Mouse (Mus musculus): ENCODE measurements around the gene Ccdc34. TPM values are rescaled to one million over a fixed set of nuclear protein-coding genes. Genes with fewer than 3 reads are reported as not detected.

Ccdc34 gene
- polyA plus RNA-seq, 2 experiments, result 36.1 to 37.3 TPM

DNA sequence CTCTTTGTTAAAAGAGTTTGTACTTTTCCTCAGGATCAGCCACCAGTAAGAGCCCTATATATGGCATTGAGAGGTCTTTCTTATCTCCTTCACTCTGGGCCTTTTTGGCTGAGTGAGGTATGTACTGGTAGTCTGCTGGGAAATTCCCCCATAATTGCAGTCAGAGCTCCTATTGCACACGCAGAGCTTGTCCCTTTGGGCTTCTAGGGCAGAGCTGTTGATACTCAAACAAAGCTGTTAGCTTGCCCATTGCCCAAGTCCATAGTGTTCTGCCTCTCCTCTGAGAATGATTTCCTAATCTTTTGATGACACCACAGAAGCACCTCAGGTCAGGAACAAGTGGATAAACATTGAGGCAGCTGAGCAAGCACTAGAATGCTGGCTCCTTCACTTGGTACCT, 32.7 kb upstream of the Ccdc34 start:
- 45% methylated on average over 1 of the region's 1 CpGs for WGBS
- no peak for DNase-seq (ENCODE audit: low spot score)
- H3K9me3 ChIP-seq (ENCODE audit: control insufficient read depth, low read length), result no peaks in the 10 kb centered on the region
- H3K4me3 ChIP-seq (replicated peaks; ENCODE audit: low read length), result no peak overlapping the region
- no peak overlapping the region for H3K27ac ChIP-seq (replicated peaks; ENCODE audit: low read depth, low read length)
- no peak for ATAC-seq (ENCODE audit: low FRiP score, low read depth)
- peaks cover 2% of the 10 kb centered on the region; the same call in 1 of the 2 replicates for H3K36me3 ChIP-seq (ENCODE audit: control insufficient read depth, insufficient read depth, low read length)
- H3K4me2 ChIP-seq (replicated peaks; ENCODE audit: low read depth, low read length, severe bottlenecking), result no peak overlapping the region
- no peaks in the 10 kb centered on the region for H3K27me3 ChIP-seq (ENCODE audit: control insufficient read depth, insufficient read depth, low read length)
- no peak overlapping the region for H3K9ac ChIP-seq (ENCODE audit: low read depth, low read length, severe bottlenecking)
- H3K4me1 ChIP-seq (ENCODE audit: control insufficient read depth, insufficient read depth, low read length), result peaks cover 44% of the 10 kb centered on the region
- TF ChIP-seq POLR2A (IDR thresholded peaks at IDR 0.05; ENCODE audit: borderline replicate concordance, extremely low read depth, insufficient read depth, insufficient read length), result no peak

DNA sequence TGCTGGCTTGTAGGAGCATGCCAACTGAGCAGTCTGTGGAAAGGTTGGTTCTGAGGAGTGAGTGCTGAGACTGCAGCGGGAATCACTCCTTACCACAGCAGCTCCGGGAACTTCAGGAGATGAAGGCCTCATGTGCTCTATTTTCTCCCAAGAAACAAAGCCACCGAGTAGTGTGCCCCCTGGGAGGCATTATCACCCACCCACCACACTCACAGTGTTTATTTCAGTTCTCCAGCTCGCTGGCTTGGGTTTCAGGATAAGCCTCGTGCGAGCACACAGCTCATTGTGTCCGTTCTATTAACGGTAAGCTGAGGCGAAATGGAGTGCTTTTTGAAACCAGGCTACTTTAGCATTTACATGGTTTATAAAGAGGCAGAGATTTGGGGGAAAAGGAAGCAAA, 32.1 kb upstream of the Ccdc34 start:
- no peak for TF ChIP-seq POLR2A (IDR thresholded peaks at IDR 0.05; ENCODE audit: borderline replicate concordance, extremely low read depth, insufficient read depth, insufficient read length)
- ATAC-seq (ENCODE audit: low FRiP score, low read depth) (no peak), DNase-seq (ENCODE audit: low spot score) (no peak)
- no peaks in the 10 kb centered on the region for H3K27me3 ChIP-seq (ENCODE audit: control insufficient read depth, insufficient read depth, low read length)
- H3K4me1 ChIP-seq (ENCODE audit: control insufficient read depth, insufficient read depth, low read length), result peaks cover 49% of the 10 kb centered on the region
- 51% methylated on average over 9 of the region's 9 CpGs for WGBS
- H3K36me3 ChIP-seq (ENCODE audit: control insufficient read depth, insufficient read depth, low read length), result peaks cover 3% of the 10 kb centered on the region; the same call in 1 of the 2 replicates
- H3K9ac ChIP-seq (ENCODE audit: low read depth, low read length, severe bottlenecking), result no peak overlapping the region
- no peak overlapping the region for H3K4me3 ChIP-seq (replicated peaks; ENCODE audit: low read length)
- no peak overlapping the region for H3K27ac ChIP-seq (replicated peaks; ENCODE audit: low read depth, low read length)
- H3K9me3 ChIP-seq (ENCODE audit: control insufficient read depth, low read length), result no peaks in the 10 kb centered on the region
- H3K4me2 ChIP-seq (replicated peaks; ENCODE audit: low read depth, low read length, severe bottlenecking), result no peak overlapping the region

DNA sequence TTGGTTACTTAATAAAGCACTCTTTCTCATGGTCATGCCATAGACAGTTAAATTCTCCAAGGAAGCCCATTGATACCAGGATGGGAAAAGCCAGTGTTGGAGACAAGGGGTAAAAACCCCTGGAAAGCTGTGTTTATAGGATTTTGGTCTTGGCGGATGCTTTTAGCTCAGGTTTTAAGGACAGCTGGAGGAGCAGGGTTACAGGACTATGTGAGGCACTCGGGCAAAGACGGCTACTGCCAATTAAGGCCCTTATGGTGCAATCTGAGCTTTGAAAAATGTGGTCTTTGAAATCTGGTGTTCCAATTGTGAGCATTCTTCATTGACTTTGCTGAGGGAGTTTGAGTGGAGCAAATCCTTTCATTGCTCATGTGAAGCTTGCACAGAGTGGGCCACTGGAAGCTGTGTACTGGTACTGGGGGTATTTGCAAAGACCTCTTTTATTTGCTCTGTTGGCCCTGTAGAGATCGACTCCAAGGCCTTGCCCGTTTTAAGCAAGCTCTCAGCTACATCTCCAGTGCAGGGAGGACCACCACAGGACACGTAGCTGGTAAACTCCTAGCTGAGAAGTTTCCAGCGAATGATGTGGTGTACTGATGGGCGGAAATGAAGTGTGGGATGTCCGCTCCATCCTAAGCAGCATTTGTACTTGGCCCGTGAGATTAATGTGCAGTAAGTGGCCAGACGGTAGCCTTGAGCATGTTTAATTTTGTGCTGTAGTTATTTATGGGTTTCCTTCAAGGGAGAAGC, 31.4 kb upstream of the Ccdc34 start:
- peaks cover 51% of the 10 kb centered on the region for H3K4me1 ChIP-seq (ENCODE audit: control insufficient read depth, insufficient read depth, low read length)
- H3K36me3 ChIP-seq (ENCODE audit: control insufficient read depth, insufficient read depth, low read length), result peaks cover 6% of the 10 kb centered on the region; the same call in 1 of the 2 replicates
- no peaks in the 10 kb centered on the region for H3K9me3 ChIP-seq (ENCODE audit: control insufficient read depth, low read length)
- H3K4me3 ChIP-seq (replicated peaks; ENCODE audit: low read length), result no peak overlapping the region
- H3K4me2 ChIP-seq (replicated peaks; ENCODE audit: low read depth, low read length, severe bottlenecking), result no peak overlapping the region
- DNase-seq (ENCODE audit: low spot score) (no peak), ATAC-seq (ENCODE audit: low FRiP score, low read depth) (no peak)
- H3K27ac ChIP-seq (replicated peaks; ENCODE audit: low read depth, low read length), result no peak overlapping the region
- H3K9ac ChIP-seq (ENCODE audit: low read depth, low read length, severe bottlenecking), result no peak overlapping the region
- H3K27me3 ChIP-seq (ENCODE audit: control insufficient read depth, insufficient read depth, low read length), result no peaks in the 10 kb centered on the region
- TF ChIP-seq POLR2A (IDR thresholded peaks at IDR 0.05; ENCODE audit: borderline replicate concordance, extremely low read depth, insufficient read depth, insufficient read length), result no peak
- 58% methylated on average over 11 of the region's 11 CpGs for WGBS

DNA sequence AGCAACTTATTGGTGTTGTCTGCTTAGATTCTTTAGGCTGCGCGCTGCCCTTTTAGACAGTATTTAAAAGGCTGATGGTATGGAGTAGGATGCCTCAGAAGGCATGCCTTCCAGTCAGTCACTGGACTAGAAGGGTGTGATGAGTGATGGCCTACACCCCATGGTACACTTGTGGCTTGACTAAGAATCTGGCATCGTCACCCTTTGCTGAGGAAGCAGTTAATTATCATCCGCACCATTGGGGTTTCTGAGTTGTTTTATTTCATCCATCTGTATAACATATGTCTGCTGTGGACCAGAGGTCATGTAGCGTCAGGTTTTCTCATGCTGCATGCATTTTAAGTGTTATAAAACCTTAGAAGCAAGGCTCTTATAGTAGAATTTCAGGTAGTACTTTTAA, 29.7 kb upstream of the Ccdc34 start:
- no peaks in the 10 kb centered on the region for H3K27me3 ChIP-seq (ENCODE audit: control insufficient read depth, insufficient read depth, low read length)
- H3K9me3 ChIP-seq (ENCODE audit: control insufficient read depth, low read length), result no peaks in the 10 kb centered on the region
- ATAC-seq (ENCODE audit: low FRiP score, low read depth), result no peak
- peaks cover 6% of the 10 kb centered on the region; the same call in 1 of the 2 replicates for H3K36me3 ChIP-seq (ENCODE audit: control insufficient read depth, insufficient read depth, low read length)
- no peak overlapping the region for H3K4me3 ChIP-seq (replicated peaks; ENCODE audit: low read length)
- 55% methylated on average over 5 of the region's 5 CpGs for WGBS
- H3K9ac ChIP-seq (ENCODE audit: low read depth, low read length, severe bottlenecking), result no peak overlapping the region
- TF ChIP-seq POLR2A (IDR thresholded peaks at IDR 0.05; ENCODE audit: borderline replicate concordance, extremely low read depth, insufficient read depth, insufficient read length), result no peak
- DNase-seq (ENCODE audit: low spot score), result no peak
- H3K27ac ChIP-seq (replicated peaks; ENCODE audit: low read depth, low read length), result no peak overlapping the region
- peaks cover 51% of the 10 kb centered on the region for H3K4me1 ChIP-seq (ENCODE audit: control insufficient read depth, insufficient read depth, low read length)
- H3K4me2 ChIP-seq (replicated peaks; ENCODE audit: low read depth, low read length, severe bottlenecking), result no peak overlapping the region

DNA sequence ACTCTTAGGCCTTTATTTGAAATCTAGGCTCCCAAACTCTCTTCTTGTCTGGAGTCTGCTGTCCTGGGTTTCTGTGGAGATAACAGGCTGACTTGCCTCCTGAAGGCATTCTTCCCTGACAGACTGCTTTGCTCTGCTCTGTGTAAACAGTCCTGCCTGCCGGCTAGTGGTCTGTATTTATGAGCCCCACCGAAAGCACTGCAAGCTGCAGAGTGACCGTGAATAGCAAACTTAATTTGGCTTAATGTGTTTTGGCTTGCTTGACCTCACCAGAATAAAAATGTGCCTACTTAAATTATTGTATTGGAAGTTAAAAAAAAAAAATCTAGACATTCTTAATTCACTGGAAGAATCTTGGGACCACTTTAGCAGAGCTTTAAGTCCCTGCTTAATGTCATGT, 28.4 kb upstream of the Ccdc34 start:
- Histone ChIP-seq H3K4me3 (replicated peaks; ENCODE audit: low read length) (no peak overlapping the region), H3K36me3 (ENCODE audit: control insufficient read depth, insufficient read depth, low read length) (0 out of 2 replicates have a peak, but pooled peaks cover 6% of the 10 kb centered on the region), H3K4me2 (replicated peaks; ENCODE audit: low read depth, low read length, severe bottlenecking) (no peak overlapping the region), H3K9ac (ENCODE audit: low read depth, low read length, severe bottlenecking) (no peak overlapping the region), H3K27ac (replicated peaks; ENCODE audit: low read depth, low read length) (no peak overlapping the region), H3K4me1 (ENCODE audit: control insufficient read depth, insufficient read depth, low read length) (peaks cover 51% of the 10 kb centered on the region), H3K27me3 (ENCODE audit: control insufficient read depth, insufficient read depth, low read length) (no peaks in the 10 kb centered on the region), H3K9me3 (ENCODE audit: control insufficient read depth, low read length) (no peaks in the 10 kb centered on the region)
- no peak for DNase-seq (ENCODE audit: low spot score)
- 12% methylated on average over 3 of the region's 3 CpGs for WGBS
- no peak for TF ChIP-seq POLR2A (IDR thresholded peaks at IDR 0.05; ENCODE audit: borderline replicate concordance, extremely low read depth, insufficient read depth, insufficient read length)
- peak; percentile 42; the same call in 1 of the 2 replicates for ATAC-seq (ENCODE audit: low FRiP score, low read depth)
